Mouse (Mus musculus) adrenal gland, postnatal 10 days (tissue): ENCODE results near the gene Rpl13a. TPM values are rescaled to one million over a fixed set of nuclear protein-coding genes. Genes with fewer than 3 reads are reported as not detected.
"Not testable (repeated sequence)": the region's sequence is repeated elsewhere in the genome, so short reads cannot be mapped to it uniquely, and the experiment has no call there.

Experiments used
- DNase-seq: peaks from one replicate; pipeline ENCODE4 v3.0.0; 2021; ENCODE audit warnings: mixed read lengths
- total RNA-seq, 2 experiments: library from RNA; stranded (reverse); gene quantifications; 2 replicates each; pipeline ENCODE4 v1.2.3; 2021

Gene Rpl13a
- total RNA-seq, 2 experiments from 2014 or later = 1,643 to 1,697 TPM

DNA sequence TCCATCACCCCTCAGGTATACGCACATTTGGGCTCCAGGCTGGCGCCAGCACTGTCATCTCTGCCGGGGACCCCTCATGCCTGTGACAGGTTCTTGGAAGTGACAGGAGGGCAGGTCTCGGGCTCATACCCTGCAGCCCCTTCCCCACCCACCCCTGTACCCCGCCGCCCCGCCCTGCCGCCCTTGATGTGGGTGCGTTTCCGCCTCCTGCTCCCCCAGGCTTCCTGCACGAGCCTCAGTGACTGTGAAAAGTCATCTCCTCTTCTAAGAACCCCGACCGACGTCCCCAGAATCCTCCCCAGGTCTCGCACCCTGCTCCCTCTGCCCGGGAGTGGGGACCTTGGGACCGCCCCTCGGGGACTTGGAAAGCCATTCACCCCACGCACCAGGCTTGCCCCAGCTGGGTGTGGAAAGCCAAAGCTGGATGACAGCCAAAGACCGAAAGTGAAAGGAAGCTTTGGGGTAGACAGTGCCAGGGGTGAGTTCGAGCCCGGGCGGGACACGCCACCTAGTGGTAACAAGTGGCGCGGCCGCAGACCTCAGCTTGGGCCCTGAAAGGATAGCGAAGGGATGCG is 7.5 kb upstream of the Rpl13a start, which contains the start of the genes Gm45713 and Flt3l:
TSS of gene Gm45713 (minus strand) at position 239 of the 575 bp plus-strand sequence.
TSS of gene Flt3l (minus strand) at position 440 of the 575 bp plus-strand sequence.
- peak; percentile 96 for DNase-seq

- DNase-seq = no peak
These were observed 6.8 kb upstream of the Rpl13a start for GRCm38 (mm10) chr7:45135370-45135769.

- no peak for DNase-seq
These were observed 6.0 kb upstream of the Rpl13a start for GRCm38 (mm10) chr7:45134544-45135026.

DNA sequence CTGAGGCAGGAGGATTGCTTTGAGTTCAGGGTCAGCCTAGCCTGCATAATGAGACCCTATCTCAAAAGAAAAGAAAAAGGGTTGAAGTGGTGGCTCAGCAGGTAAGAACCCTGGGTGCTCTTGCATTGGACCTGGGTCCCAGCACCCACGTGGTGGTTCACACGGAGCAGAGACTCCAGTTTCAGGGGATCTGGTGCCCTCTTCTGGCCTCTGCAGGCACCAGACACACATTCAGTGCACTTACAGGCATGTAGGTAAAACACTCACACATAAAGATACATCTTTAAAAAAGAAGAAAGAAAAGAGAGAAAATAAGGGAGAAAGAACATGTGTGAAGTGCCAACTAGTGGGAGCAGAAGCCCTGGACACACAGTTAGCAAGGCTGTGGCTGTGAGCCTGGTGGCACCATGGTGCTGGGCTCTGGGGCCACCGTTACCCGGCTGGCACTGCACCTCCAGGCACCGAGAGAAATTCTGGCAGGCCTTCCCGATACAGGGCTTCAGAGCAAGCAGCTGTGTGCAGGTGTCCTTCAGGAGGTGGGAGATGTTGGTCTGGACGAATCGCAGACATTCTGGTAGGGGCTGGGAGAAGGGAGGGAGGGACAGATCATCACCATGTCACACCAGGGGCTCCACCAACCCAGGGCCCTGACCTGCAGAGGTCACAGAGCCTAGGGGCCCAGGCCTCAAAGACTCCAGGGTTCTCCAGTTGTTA is 5.0 kb upstream of the Rpl13a start:
- no peak for DNase-seq

DNA sequence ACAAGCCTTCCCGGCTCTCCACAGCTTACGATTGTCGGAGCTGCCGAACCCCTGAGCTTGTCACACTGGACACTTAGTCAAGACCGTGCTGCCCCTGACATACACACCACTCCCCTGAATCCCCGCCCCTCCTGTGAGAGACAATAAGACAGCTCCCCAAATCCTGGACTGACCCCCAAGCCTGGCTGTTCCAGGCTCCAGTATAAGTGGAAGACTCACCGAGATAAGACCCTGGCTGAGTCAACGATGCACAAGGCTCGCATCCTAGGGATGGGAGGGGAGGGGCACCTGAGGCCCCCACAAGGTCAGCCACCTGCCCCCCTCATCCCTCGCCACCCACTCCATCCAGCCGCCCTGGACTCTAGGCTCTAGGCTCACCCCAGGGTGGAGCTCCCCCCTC is 3.3 kb upstream of the Rpl13a start:
- DNase-seq = no peak

GRCm38 (mm10) chr7:45129776-45130512 is 1.4 kb upstream of the Rpl13a start:
- no peak for DNase-seq

DNA sequence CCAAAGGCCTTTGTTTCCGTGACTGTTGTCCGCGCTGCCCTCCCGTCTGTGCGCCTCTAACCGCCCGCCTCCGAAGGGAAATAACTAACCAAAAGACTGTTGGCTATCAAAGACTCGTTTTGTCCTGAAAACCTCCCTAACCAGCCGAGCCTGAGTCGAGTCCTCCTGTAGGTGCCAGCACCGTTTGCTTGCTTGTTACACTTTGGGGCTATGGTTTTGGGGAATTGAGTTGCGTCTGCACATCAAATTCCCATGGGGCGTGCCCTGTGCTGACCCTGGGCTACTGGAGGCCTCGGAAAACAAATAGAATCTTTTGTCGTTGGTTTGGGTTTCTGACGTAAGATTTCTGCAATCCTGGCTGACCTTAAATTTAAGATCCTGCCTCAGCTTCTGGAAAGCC is 757 bp upstream of the Rpl13a start:
- DNase-seq = peak; percentile 74

GRCm38 (mm10) chr7:45127700-45128224 is 799 bp downstream of the Rpl13a start:
- DNase-seq = no peak

DNA sequence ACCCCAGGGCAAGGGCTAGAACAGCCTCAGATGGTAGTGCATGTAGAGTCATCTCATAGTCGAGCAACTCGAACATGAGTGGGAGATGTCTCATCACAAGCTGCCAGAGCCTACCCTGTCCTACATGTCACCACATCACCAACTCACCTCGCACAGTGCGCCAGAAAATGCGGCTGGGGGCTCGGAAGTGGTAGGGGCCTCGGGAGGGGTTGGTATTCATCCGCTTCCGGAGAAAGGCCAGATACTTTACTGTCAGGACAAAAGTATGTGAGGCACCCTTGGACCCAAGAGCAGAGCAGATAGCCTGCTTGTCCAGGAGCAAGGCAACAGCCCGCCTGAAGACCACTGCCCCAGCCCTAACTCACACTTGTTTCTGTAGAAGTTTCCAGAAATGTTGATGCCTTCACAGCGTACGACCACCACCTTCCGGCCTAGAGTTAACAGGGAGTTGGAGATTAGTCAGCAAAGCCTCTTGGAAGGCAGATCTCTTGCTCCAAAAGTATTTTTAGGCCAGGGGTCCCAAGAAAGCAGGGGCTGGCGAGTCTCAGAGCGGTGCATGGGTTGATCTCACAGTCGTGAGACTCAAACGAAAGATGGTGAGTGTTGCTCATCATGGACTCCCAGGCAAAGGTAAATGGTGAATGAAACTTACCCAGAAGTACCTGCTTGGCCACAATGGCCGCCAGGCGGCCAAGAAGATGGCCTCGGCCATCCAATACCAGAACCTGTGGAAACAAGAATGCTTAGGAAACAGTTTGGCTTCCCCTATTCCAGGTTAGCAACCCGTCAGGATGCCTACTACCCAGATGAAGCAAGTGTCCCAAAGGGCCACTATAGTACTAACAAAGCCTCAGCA is 1.5 kb downstream of the Rpl13a start:
- DNase-seq = no peak

DNA sequence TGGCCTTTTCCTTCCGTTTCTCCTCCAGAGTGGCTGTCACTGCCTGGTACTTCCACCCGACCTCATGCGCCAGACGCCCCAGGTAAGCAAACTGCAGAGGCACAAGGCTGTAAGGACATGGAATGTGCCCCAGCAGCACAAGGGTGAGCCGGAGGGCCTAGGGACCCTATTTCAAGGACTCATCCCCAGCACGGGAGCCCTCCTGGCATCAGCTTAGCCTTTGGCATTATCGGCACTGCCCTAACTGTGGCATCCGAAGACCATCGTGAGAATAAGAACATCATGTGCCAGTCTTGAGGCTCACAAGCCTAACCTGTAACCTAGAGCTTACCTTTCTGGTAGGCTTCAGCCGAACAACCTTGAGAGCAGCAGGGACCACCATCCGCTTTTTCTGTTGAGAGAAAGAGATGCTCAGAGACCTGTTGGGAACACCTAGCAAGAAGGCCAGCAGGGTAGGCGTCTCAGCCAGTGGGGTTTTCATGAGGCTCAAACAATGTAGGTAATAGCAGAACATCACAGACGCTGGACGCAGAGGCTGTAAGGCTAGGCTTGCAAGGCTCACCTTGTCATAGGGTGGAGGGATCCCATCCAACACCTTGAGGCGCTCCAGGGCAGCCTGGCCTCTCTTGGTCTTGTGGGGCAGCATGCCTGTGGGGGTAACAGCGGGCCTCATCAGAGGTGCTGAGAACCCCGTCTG is 2.3 kb downstream of the Rpl13a start:
- no peak for DNase-seq

DNA sequence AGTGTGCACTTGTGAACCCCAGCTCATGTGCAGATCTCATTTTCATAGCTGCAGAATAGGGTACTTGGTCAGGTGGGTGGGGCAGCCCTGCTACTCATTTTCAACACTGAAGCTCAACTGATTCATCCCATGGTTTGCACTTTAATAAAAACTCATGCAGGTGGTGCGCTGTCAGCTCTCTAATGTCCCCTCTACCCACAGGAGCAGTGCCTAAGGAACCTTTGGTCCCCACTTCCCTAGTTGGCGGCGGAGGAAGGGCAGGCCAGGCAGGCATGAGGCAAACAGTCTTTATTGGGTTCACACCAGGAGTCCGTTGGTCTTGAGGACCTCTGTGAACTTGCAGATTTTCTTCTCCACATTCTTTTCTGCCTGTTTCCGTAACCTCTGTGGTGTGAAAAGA is 2.9 kb downstream of the Rpl13a start:
- DNase-seq = not testable (repeated sequence)

GRCm38 (mm10) chr7:45125144-45125600 is 3.4 kb downstream of the Rpl13a start:
- no peak for DNase-seq

GRCm38 (mm10) chr7:45124224-45125143 is 4.1 kb downstream of the Rpl13a start, which contains the start of gene Rps11:
Gene Rps11, minus strand, starts transcription at chr7:45124439.
- DNase-seq = peak; percentile 99

GRCm38 (mm10) chr7:45123186-45123570 is 5.4 kb downstream of the Rpl13a start:
- DNase-seq = peak; percentile 61

DNA sequence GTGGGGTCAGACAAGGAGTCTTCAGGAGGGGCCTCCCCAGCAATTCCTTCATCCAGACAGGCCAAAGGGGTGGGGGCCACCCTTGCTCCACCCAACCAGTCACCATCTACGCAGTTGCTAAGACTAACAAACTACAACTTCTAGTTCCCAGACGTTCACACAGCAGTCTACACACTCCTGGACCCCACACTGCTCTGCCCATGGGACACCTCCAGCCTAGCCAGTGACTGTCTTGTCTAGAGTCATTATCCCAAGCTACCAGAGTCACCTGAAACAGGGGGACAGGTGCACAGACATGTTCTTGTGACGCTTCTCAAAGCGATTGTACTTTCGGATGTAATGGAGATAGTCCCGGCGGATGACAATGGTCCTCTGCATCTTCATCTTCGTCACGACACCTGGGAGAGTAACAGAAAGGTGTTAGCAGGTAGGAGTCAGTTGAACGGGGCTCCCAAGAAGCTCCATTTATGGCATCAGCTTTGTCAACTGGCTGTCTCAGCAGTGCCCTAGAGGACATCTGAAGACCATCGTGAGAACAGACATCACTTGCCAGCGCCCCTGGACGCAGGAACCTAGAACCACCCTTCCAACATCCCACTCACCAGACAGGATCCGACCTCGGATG is 5.9 kb downstream of the Rpl13a start:
- DNase-seq = no peak

GRCm38 (mm10) chr7:45121966-45122365 is 6.6 kb downstream of the Rpl13a start:
- no peak for DNase-seq

GRCm38 (mm10) chr7:45121404-45121803 is 7.2 kb downstream of the Rpl13a start:
- peak; percentile 68 for DNase-seq

- DNase-seq = no peak
These were observed 8.5 kb downstream of the Rpl13a start for GRCm38 (mm10) chr7:45119780-45120709.
